Mouse (Mus musculus): ENCODE data around the gene Ndufs6. TPM values are rescaled to one million over a fixed set of nuclear protein-coding genes. Genes with fewer than 3 reads are reported as not detected.

The Ndufs6 gene
- polyA plus RNA-seq, 2 experiments: 158 to 302 TPM

GRCm38 (mm10) chr13:73352491-73352890 lies 24.1 kb upstream of the Ndufs6 start:
- TF ChIP-seq CTCF (IDR thresholded peaks at IDR 0.05; ENCODE audit: low read depth): no peak
- no peak for TF ChIP-seq EP300 (IDR thresholded peaks at IDR 0.05; ENCODE audit: low read depth)
- Histone ChIP-seq H3K9me3 (ENCODE audit: control insufficient read depth, low read length) (no peaks in the 10 kb centered on the region), H3K9ac (replicated peaks) (no peak overlapping the region), H3K27ac (no peak overlapping the region), H3K27me3 (ENCODE audit: control insufficient read depth, insufficient read depth, low read length) (no peaks in the 10 kb centered on the region; the same call in 1 of the 2 replicates), H3K36me3 (replicated peaks; ENCODE audit: control insufficient read depth, insufficient read depth, low read depth) (no peaks in the 10 kb centered on the region), H3K4me3 (ENCODE audit: insufficient read depth in 1 of 2, low read depth in 2 of 2, low read length in 2 of 2) (no peak overlapping the region), H3K4me1 (replicated peaks; ENCODE audit: control insufficient read depth in 2 of 2, insufficient read depth in 2 of 2, low read length in 1 of 2) (peaks cover 3 to 8% of the 10 kb centered on the region in 2 experiments; a peak in 3 of 4 replicates), H3K4me2 (ENCODE audit: low read depth) (no peak overlapping the region)
- DNase-seq (ENCODE audit: low read depth in 3 of 3, low spot score in 3 of 3) (no peak), ATAC-seq (ENCODE audit: insufficient read depth) (no peak)

GRCm38 (mm10) chr13:73351910-73352309 lies 23.6 kb upstream of the Ndufs6 start:
- Histone ChIP-seq H3K4me2 (ENCODE audit: low read depth) (no peak overlapping the region), H3K27me3 (ENCODE audit: control insufficient read depth, insufficient read depth, low read length) (no peaks in the 10 kb centered on the region; the same call in 1 of the 2 replicates), H3K27ac (no peak overlapping the region), H3K9me3 (ENCODE audit: control insufficient read depth, low read length) (no peaks in the 10 kb centered on the region), H3K36me3 (replicated peaks; ENCODE audit: control insufficient read depth, insufficient read depth, low read depth) (no peaks in the 10 kb centered on the region), H3K4me1 (replicated peaks; ENCODE audit: control insufficient read depth in 2 of 2, insufficient read depth in 2 of 2, low read length in 1 of 2) (peaks cover 3 to 8% of the 10 kb centered on the region in 2 experiments; a peak in 3 of 4 replicates), H3K4me3 (ENCODE audit: insufficient read depth in 1 of 2, low read depth in 2 of 2, low read length in 2 of 2) (no peak overlapping the region), H3K9ac (replicated peaks) (no peak overlapping the region)
- DNase-seq (ENCODE audit: low read depth in 3 of 3, low spot score in 3 of 3) (no peak), ATAC-seq (ENCODE audit: insufficient read depth) (no peak)
- TF ChIP-seq EP300 (IDR thresholded peaks at IDR 0.05; ENCODE audit: low read depth): no peak
- TF ChIP-seq CTCF (IDR thresholded peaks at IDR 0.05; ENCODE audit: low read depth): no peak
- 34% methylated on average over 3 of the region's 3 CpGs for WGBS (ENCODE audit: insufficient replicate concordance)

DNA sequence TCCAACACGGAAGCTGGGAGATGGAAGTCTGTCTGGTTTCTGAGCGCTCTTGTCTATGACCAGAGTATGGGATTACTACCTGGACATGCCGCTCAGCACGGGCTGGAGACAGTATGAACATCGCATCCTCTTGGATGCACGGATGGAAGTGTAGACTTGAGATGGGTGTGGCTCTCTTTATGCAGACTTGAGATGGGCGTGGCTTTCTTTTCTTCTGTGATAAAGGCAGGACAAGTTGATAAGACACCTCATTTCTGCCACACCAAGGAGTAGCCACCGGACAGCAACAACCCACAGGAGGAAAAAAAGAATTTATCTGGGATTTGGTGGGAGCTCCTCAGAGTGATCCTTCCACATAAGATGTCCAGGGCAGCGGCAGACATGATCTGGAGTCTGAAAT lies 22.4 kb upstream of the Ndufs6 start:
- Histone ChIP-seq H3K27me3 (ENCODE audit: control insufficient read depth, insufficient read depth, low read length) (no peaks in the 10 kb centered on the region; the same call in 1 of the 2 replicates), H3K4me1 (replicated peaks; ENCODE audit: control insufficient read depth in 2 of 2, insufficient read depth in 2 of 2, low read length in 1 of 2) (peaks cover 3 to 8% of the 10 kb centered on the region in 2 experiments; a peak in 3 of 4 replicates), H3K27ac (no peak overlapping the region), H3K36me3 (replicated peaks; ENCODE audit: control insufficient read depth, insufficient read depth, low read depth) (no peaks in the 10 kb centered on the region), H3K9ac (replicated peaks) (no peak overlapping the region), H3K9me3 (ENCODE audit: control insufficient read depth, low read length) (no peaks in the 10 kb centered on the region), H3K4me2 (ENCODE audit: low read depth) (no peak overlapping the region), H3K4me3 (ENCODE audit: insufficient read depth in 1 of 2, low read depth in 2 of 2, low read length in 2 of 2) (no peak overlapping the region)
- TF ChIP-seq CTCF (IDR thresholded peaks at IDR 0.05; ENCODE audit: low read depth): no peak
- no peak for TF ChIP-seq EP300 (IDR thresholded peaks at IDR 0.05; ENCODE audit: low read depth)
- DNase-seq (ENCODE audit: low read depth in 3 of 3, low spot score in 3 of 3) (no peak), ATAC-seq (ENCODE audit: insufficient read depth) (no peak)
- WGBS (ENCODE audit: insufficient replicate concordance): 53% methylated on average over 9 of the region's 9 CpGs

DNA sequence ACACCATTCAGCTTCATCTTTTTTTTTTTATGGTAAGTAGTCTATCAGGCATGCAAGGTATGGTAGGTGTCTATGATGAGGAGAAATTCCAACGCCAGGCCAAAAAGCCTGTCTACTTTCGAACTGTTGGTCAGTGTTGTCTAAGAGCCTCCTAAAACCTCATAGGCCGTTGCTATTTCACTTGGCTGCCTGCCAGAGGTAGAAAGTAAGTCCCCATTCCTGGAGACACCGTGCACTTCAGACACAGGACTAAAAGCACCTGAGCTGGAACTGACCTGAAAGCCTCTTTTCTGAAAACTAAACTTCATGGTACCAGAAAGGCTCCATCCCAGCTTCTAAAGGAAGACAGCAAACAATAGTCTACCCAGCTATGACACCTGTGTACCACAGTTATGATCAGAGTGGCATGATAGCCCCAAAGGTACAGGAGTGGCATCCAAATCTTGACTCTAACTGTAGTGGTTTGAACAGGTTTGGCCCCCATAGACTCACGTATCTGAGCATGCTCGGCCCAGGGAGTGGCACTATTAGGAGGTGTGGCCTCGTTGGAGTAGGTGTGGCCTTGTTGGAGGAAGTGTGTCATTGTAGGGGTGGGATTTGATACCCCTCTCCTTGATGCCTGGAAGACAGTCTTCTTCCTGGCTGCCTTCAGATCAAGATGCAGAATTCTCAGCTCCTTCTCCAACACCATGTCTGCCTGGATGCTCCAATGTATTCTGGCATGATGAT lies 19.7 kb upstream of the Ndufs6 start:
- H3K4me2 ChIP-seq (ENCODE audit: low read depth): no peak overlapping the region
- ATAC-seq (ENCODE audit: insufficient read depth): no peak
- no peak overlapping the region for H3K27ac ChIP-seq
- DNase-seq (ENCODE audit: low read depth in 3 of 3, low spot score in 3 of 3): no peak
- H3K9me3 ChIP-seq (ENCODE audit: control insufficient read depth, low read length): no peaks in the 10 kb centered on the region
- peaks cover 3 to 8% of the 10 kb centered on the region in 2 experiments; a peak in 3 of 4 replicates for H3K4me1 ChIP-seq (replicated peaks; ENCODE audit: control insufficient read depth in 2 of 2, insufficient read depth in 2 of 2, low read length in 1 of 2)
- 66% methylated on average over 7 of the region's 7 CpGs for WGBS (ENCODE audit: insufficient replicate concordance)
- TF ChIP-seq CTCF (IDR thresholded peaks at IDR 0.05; ENCODE audit: low read depth) (no peak), EP300 (IDR thresholded peaks at IDR 0.05; ENCODE audit: low read depth) (no peak)
- no peaks in the 10 kb centered on the region; the same call in 1 of the 2 replicates for H3K27me3 ChIP-seq (ENCODE audit: control insufficient read depth, insufficient read depth, low read length)
- no peaks in the 10 kb centered on the region for H3K36me3 ChIP-seq (replicated peaks; ENCODE audit: control insufficient read depth, insufficient read depth, low read depth)
- H3K4me3 ChIP-seq (ENCODE audit: insufficient read depth in 1 of 2, low read depth in 2 of 2, low read length in 2 of 2): no peak overlapping the region
- no peak overlapping the region for H3K9ac ChIP-seq (replicated peaks)

DNA sequence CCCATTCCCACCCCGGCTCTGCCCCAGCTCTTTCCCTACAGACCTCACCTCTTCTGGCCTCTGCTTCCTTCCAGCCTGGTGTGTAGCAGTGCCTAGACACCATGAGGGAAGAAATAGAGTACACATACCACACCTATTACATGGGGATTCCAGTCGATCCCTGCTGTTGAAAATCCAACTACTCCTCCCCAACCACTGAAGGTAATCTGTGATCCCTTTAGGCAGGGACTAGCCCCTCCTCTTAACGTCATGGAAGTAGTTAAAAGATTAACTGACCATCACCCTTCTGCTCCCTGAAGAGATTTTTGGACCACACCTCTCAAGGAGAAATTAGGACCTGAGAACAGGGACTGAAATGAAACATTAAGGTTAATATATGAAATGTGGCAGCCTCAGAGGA lies 18.8 kb upstream of the Ndufs6 start:
- DNase-seq (ENCODE audit: low read depth in 3 of 3, low spot score in 3 of 3) (no peak), ATAC-seq (ENCODE audit: insufficient read depth) (no peak)
- Histone ChIP-seq H3K9me3 (ENCODE audit: control insufficient read depth, low read length) (no peaks in the 10 kb centered on the region), H3K36me3 (replicated peaks; ENCODE audit: control insufficient read depth, insufficient read depth, low read depth) (no peaks in the 10 kb centered on the region), H3K9ac (replicated peaks) (no peak overlapping the region), H3K27ac (no peak overlapping the region), H3K4me1 (replicated peaks; ENCODE audit: control insufficient read depth in 2 of 2, insufficient read depth in 2 of 2, low read length in 1 of 2) (peaks cover 3 to 8% of the 10 kb centered on the region in 2 experiments; a peak in 3 of 4 replicates), H3K4me2 (ENCODE audit: low read depth) (no peak overlapping the region), H3K4me3 (ENCODE audit: insufficient read depth in 1 of 2, low read depth in 2 of 2, low read length in 2 of 2) (no peak overlapping the region), H3K27me3 (ENCODE audit: control insufficient read depth, insufficient read depth, low read length) (no peaks in the 10 kb centered on the region)
- 44% methylated on average over 3 of the region's 3 CpGs for WGBS (ENCODE audit: insufficient replicate concordance)
- TF ChIP-seq EP300 (IDR thresholded peaks at IDR 0.05; ENCODE audit: low read depth) (no peak), CTCF (IDR thresholded peaks at IDR 0.05; ENCODE audit: low read depth) (no peak)
